Mouse (Mus musculus) liver, embryonic 14.5 days (tissue): ENCODE measurements around the gene Nek9.

Source experiments
- CTCF ChIP-seq: IDR thresholded peaks from 2 replicates; pipeline ENCODE4 v1.5.1; 2016; ENCODE audit warnings: antibody characterized with exemption, low read depth, control low read depth
- EP300 ChIP-seq: IDR thresholded peaks from 2 replicates; pipeline ENCODE4 v1.6.1; 2016; ENCODE audit warnings: antibody characterized with exemption, low read depth

DNA sequence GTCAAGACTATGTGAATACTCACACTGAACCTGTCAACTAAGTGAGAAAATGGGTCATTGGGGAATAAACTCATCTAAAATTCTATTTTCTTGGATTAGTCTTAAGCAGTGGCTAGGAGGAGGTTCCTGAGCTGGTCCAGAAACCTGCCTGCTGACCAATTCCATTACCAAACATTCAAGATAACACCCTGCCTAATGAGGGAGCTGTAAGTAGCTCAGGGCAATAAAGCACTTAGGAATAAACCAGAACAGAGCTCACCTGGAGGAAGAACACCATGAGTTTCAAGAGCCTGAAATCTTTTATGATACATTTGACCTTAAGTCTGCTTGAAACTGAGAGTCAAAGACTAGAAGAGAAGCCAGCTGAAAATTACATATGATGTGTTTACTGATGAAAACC lies 22.4 kb upstream of the Nek9 start:
- no peak for TF ChIP-seq CTCF
- no peak for TF ChIP-seq EP300
